Mouse (Mus musculus): ENCODE data around the gene Dap.

DNA sequence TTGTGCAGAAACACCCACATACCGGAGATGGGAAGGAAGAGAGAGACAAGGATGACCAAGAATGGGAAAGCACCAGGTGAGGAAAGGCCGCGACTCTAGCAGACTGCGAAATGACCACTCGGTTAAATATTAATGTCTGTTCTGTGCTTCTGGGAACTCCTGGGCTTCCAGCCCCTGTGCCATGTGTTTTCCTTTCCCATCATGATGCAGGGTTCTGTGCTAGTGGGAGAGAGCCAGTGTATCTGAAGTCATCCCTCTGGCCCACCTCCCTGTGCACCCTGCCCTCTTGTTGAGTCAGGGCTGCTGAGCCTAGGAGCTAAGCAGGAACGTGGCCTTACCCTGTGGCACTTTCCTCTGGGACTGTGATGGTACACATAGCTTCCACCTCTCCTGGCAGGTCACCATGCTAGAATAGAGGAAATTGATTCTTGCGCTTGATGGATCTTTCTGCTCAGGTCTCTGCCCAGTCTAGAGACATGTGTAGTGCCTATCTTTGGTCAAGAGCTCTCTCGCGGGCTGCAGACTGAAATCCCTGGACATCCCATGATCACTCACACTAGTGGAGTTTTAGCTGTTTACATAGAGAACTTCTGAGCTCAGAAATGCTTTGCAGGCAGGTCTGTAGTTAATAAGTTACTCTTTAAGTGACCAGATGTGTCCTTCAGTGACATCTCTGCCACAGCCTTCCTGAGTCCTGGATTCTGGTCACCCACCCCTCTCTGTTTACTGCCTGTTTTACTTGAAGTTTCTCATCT is 11.9 kb downstream of the Dap start:
- TF ChIP-seq POLR2A (IDR thresholded peaks at IDR 0.05; ENCODE audit: insufficient read depth, low read depth, low read length) (no peak), CTCF (IDR thresholded peaks at IDR 0.05; ENCODE audit: insufficient read depth, low read depth, low read length) (no peak)

All from olfactory bulb, adult 2 months (tissue).